Mouse (Mus musculus): ENCODE measurements around the gene Gjc1.

Gene Gjc1

DNA sequence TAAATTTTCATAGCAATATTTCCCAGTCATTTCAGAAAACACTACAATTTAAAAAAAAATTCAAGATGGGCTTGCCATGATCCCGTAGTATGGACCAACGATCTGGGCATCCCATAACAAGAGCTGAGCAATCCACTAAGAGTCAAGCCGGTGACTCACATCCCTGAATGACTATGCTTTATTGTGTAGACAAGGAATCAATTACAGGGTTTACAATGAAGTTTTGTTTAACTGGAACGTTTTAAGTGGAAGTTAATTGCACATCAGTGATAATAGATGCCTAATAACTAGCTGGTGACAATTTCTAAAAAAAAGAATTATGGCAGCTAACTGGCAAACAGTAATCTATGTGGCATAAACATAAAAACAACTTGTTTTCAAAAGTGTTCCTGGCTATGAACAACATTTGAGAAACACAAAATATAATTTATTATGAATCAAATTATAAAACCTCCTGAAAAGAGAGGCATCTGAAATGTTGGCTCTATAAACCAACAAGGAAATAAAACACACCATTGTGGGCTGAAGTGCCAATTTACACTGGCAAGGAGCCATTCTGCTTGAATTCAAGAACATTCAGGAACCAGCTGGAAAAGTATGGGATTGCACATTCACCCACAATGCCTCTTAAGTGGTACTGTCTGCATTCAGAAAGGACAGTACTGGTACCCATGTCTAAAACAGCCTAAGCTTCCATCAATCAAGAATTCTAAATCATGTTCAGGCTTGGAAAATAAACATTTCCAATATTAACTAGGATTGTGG, 8.6 kb downstream of the Gjc1 start:
- DNase-seq, result no peak

- DNase-seq, result no peak
Measured at GRCm38 (mm10) chr11:102808246-102808645, 11.3 kb downstream of the Gjc1 start.

DNA sequence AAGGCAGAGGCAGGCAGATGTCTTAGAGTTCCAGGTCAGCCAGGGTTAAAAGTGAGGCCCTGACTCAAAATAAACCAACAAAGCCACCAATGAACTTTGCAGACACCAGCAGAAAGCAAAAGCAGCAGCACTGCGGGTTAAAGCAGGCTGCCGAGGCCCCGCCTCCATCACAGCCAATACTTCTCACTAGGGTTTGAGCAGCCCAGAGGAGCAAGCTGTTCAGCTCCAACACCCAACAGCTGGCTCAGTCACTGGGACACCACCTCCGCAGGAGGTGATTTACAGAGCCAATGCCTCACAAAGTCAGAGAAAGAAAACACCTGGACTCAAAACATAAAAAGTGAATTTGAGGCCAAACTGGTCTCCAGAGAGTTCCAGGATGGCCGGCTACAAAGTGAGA, 16.0 kb downstream of the Gjc1 start:
- peak; percentile 87 for DNase-seq

GRCm38 (mm10) chr11:102794157-102794556, 25.3 kb downstream of the Gjc1 start:
- DNase-seq, result peak; percentile 58

DNA sequence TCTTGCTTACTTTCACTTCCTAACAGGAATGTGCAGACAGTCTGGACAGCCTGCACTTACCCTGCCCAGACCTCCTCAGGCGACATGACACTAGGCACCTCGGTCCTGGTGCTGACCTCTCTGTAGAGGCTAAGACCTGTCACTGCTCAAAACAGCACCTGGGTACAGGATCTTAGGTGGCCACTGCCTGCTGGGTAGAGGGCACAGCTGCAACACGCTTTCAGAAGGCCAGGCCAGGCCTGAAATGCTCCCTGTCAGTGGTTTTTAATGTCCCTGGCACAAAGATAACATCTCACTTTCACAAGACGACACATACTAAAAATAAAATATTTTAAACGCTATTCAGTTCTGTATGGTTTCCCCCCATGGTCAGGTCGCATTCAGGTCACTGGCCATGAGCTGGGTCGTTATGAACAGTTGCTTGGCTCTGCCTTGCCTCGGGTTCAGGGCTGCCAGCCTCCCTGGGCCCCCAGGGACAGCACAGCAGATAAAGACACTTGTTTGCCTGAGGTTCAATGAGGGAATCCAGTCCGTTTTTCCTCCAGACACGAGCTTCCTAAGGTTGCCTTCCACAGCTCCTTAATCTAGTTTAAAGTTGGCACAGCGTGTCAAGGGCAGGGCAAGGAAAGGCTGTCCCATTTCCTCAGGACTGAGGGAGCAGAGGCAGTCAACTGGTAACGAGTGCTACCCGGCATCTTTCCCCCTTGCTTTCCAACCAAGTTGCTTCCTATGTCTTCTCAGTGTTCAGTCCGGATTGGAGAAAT, 27.6 kb downstream of the Gjc1 start:
- peak; percentile 88 for DNase-seq

GRCm38 (mm10) chr11:102787688-102788177, 31.8 kb downstream of the Gjc1 start:
- DNase-seq, result no peak

DNA sequence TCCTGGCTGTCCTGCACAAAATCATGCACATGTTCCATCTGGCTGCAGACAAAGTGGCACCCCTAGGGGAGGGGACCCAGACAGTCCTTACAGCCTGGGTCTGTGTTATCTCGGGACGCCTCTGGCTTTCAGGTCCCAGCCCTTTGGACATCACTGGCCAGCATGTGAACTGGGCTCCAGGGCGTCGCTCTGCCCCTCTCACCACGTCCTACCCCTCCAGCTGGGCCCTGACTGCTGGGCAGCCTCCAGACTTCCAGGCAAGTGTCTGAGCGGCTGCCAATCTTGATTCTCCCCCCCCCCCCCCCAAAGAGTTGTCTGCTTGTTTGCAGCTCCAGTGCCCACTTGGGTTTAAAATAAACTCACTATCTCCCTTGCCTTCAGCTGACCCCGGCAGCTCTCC, 36.1 kb downstream of the Gjc1 start:
- peak; percentile 94 for DNase-seq

GRCm38 (mm10) chr11:102781523-102781922, 38.0 kb downstream of the Gjc1 start:
- peak; percentile 87 for DNase-seq

DNA sequence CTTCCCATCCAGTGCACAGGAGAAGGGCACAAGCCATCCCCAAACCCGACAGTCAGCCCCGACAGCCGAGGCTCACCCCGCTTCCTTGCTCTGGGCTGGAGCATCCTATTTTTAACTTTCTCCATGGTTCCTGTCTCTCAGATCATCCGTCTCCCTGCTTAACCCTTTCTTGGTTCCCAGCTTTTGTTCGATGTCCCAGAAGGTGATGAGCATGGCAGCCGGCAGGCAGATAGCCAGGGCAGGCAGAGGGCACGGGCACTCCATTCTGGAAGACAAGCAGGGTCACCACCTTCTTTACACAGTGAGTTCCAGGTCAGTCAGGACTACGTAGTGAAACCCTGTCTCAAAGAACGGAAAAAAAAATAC, 38.5 kb downstream of the Gjc1 start:
- peak; percentile 76 for DNase-seq

- DNase-seq, result peak; percentile 98
Measured at GRCm38 (mm10) chr11:102780271-102780985, 39.1 kb downstream of the Gjc1 start.

DNA sequence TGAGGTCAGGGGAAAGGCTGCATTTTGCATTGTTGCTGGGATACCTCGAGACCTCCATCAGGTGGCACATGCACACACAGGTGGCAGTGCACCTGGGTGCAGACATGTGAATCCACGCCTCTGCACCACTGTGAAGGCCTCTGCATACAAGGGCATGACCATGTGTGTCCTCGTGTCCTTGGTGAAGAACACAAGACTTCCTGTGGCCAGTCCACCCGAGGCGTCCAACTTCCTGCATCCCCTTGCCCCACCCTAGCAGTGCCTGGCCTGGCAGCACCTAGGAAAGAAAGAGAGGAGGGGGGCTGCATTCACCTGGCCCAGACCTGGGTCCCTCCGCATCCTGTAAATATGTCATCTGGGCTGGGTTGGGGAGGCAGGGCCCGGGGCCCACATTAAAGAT, 39.7 kb downstream of the Gjc1 start:
- peak; percentile 96 for DNase-seq

DNA sequence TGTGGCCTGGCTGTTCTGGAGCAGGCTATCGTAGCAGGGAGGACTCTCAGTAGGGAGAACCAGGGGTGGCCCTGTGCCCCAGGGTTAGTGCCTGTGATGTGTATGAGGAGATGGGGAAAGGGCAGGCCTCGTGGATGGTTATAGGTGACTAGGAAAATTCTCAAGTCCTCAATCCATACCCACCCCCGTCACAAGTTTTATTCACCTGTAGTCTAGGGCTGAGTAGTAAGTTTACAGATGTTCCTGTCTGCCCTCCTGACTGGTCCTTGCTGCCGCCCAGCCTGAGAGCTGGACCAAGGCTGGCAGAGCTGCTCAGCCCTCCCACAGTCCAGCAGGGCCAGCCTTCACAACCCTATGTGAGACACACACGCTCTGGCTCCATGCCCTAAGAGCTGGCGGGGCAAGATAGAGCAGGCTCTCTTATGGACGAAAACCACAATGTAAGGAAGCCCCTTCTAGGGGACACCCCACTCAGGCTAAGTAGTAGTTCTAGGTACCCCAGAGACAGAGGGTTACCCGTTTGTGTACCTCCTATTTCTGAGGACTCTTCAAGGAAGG, 40.3 kb downstream of the Gjc1 start:
- DNase-seq, result peak; percentile 88

- peak; percentile 85 for DNase-seq
Measured at GRCm38 (mm10) chr11:102778597-102778996, 40.9 kb downstream of the Gjc1 start.

DNA sequence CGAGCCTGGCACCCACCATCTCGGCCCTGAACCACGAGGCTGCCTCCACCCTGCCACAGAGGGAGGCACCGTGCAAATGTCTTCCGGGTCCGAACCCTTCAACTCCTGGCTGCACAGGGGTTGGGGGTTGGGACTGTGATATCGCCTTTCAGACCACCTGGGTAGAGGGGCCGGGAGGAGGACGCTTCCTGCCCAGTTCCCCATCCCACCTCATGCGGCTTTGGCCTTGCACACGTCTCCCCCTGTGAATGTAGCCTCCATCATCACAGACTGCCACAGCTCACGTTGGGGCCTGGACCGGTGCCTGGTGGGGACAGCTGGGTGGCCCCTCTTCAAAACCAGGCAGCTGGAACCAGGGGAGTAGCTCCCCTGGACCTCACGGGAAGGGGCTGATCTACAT, 41.3 kb downstream of the Gjc1 start:
- DNase-seq, result no peak

DNA sequence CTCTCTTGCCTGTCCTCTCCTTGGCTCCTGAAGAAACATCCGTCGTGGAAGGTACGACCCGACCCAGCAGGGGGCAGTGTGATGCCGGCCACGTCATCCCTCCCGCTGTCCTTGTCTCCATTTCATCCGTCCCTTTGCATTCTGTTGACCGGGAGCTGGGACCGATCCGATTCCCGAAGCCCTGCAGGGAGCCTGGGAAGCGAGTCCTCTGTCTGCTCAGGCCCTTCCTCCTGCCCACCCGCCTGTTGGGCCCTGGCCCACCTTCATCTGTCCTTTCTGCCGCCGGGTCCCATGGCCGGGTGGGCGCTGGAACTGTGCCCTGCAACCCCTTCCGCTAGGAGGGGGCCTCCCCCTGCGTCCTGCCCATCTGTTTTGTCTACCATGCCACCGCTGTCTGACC, 41.9 kb downstream of the Gjc1 start:
- peak; percentile 97 for DNase-seq

GRCm38 (mm10) chr11:102774621-102775141, 44.8 kb downstream of the Gjc1 start:
- DNase-seq, result peak; percentile 99

DNA sequence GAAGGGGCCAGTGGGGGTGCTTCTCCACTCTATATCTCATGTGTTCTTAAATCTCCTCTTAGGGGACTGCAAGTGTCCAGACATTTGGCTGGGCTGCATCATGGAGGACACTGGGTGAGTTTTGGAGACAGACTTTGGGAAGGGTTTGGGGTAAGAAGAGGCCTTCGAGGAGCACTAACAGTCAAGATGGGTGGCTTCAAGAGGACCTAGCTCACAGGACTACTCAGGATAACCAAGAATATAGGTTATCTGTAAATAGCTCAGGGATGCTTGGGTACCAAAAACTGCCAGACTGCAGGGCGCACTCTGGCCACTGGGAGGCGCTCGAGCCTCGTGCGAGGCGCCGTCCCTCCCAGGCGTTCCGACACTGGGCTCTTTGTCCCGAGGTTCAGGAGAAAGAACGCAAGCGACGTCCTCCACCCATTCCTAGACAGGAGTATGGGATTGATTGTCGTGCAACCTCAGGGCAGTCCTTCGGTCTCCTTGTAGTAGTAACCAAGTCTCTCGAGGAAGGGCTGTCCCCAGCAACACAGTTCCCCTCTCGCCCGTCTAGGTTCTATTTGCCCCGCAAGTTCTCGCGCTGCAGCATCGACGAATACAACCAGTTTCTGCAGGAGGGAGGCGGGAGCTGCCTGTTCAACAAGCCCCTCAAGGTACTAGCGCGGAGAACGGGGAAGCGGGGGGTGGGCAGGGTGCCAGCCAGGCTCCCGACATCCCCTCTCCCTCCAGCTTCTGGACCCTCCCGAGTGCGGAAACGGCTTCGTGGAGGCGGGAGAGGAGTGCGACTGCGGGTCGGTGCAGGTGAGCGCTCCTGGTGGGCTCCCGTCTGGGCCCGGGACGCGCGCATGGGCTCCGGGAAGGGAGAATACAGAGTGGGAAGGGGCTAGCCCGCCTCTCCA, 45.5 kb downstream of the Gjc1 start:
- peak; percentile 97 for DNase-seq

DNA sequence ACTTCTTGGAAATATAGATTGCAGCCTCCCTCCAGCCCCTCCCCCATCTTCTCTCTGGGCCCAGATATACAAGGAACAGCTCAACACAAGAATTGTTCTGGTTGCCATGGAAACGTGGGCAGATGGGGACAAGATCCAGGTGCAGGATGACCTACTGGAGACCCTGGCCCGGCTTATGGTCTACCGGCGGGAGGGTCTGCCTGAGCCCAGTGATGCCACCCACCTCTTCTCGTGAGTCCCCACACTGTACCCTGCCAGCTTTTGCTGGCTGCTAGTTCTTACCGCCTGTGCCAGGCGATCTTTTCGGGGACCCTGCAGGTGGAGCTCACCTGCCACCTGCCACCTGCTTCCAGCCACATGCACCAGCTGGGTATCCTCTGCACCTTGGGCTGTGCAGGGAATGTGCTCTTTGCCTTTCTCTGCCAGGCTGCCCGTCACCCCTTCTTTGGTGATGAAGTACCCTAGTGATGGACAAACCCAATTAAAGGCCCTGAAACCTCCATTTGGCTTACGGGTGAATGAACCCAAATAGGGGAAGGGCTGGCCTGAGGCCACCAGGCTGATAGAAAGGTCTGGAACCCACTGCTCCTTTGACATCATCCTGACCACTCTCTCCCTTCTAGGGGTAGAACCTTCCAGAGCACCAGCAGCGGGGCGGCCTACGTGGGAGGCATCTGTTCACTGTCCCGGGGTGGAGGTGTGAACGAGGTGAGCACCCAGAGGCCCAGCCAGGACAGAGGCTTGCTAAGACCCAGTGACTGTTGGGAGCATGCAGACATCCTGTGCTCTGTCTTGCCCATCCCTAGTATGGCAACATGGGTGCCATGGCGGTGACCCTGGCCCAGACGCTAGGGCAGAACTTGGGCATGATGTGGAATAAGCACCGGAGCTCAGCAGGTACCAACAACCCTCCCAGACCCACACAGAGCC, 46.5 kb downstream of the Gjc1 start:
- peak; percentile 92 for DNase-seq

DNA sequence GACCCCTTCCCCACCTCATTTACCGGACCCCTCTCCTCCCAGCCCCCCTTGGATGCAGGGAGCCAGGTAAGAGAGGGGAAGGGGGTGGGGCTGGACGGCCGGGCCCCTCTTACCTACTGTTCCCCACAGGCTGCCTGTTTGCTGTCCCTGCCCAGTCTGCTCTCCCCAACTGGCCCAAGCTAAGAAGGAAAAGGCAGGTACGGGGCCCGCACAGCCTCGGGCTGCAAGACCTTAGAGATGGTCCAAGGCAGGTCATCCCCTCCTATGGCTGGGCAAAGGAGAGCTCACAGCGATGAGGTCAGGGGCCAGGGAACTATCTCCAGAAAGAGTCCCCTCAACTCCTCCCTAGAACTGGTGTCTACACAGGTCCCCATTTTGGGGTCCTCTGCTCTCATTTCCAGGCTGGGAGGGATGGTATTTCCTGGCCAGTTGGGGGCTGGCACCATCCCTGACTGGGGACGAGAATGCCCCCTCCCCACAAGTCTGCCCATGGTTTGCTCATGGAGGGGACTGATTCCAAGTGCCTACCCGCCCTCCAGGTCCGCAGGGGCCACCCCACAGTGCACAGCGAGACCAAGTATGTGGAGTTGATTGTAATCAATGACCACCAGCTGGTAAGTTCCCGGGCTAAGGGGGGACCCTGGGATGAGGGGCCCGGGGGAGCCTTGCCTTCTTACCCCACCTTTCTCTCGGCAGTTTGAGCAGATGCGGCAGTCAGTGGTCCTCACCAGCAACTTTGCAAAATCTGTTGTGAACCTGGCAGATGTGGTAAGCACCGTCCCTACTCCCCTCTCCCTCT, 47.4 kb downstream of the Gjc1 start:
- DNase-seq, result peak; percentile 73
